28 mouse cellular contexts compared by ENCODE assay signal in genomic region chr11:69106299-69106698, GRCm38 (mm10). TPM values are rescaled to one million over a fixed set of nuclear protein-coding genes. Genes with fewer than 3 reads are reported as not detected.
A peak's percentile ranks its signal among the peaks of the same experiment; 100 is the strongest.
DNase-seq lines count a peak whose midpoint lies in the region; ATAC-seq and TF ChIP-seq lines count a peak whose summit lies in the region.
"Had no signal": no experiment of that assay in that cellular context is flagged by ENCODE, and none has a peak within 500 bp of the region (broad histone marks: within the 10 kb centered on the region; RNA-seq: fewer than 3 reads in every experiment).

No protein-coding gene starts in this region.

- TF ChIP-seq POLR2A in heart, adult 2 months (IDR thresholded peaks at IDR 0.05; ENCODE audit: insufficient read depth, low read depth, low read length) = no peak

- no peak overlapping the region for H3K9ac ChIP-seq in heart, adult 2 months (ENCODE audit: low read depth, low read length)
- H3K9ac ChIP-seq in heart, embryonic 11.5 days (ENCODE audit: low read depth, low read length) = no peak overlapping the region
- H3K9ac ChIP-seq in liver, postnatal 0 days (replicated peaks) = no peak overlapping the region
- no peak overlapping the region for H3K9ac ChIP-seq in liver, embryonic 11.5 days (ENCODE audit: low read depth, low read length)
- H3K9ac ChIP-seq: embryonic facial prominence, embryonic 12.5 days; hindbrain, embryonic 15.5 days; limb, embryonic 12.5 days had no signal

- no peaks in the 10 kb centered on the region for H3K9me3 ChIP-seq in heart, embryonic 11.5 days (replicated peaks; ENCODE audit: control insufficient read depth, low read length)
- no peaks in the 10 kb centered on the region for H3K9me3 ChIP-seq in liver, postnatal 0 days (ENCODE audit: low read length)
- no peaks in the 10 kb centered on the region for H3K9me3 ChIP-seq in liver, embryonic 11.5 days (ENCODE audit: control insufficient read depth, low read length)
- H3K9me3 ChIP-seq: embryonic facial prominence, embryonic 12.5 days; hindbrain, embryonic 15.5 days; limb, embryonic 12.5 days had no signal

- H3K27me3 ChIP-seq in heart, adult 2 months (ENCODE audit: control insufficient read depth, insufficient read depth, low read length) = no peaks in the 10 kb centered on the region
- no peaks in the 10 kb centered on the region for H3K27me3 ChIP-seq in heart, embryonic 11.5 days (ENCODE audit: control insufficient read depth, insufficient read depth, low read length)
- H3K27me3 ChIP-seq in liver, postnatal 0 days (ENCODE audit: insufficient read depth, low read length) = no peaks in the 10 kb centered on the region
- no peaks in the 10 kb centered on the region for H3K27me3 ChIP-seq in liver, embryonic 11.5 days (replicated peaks; ENCODE audit: control insufficient read depth, insufficient read depth, low read length)
- H3K27me3 ChIP-seq: embryonic facial prominence, embryonic 12.5 days; hindbrain, embryonic 15.5 days; limb, embryonic 12.5 days had no signal

- no peak for TF ChIP-seq CTCF in heart, adult 2 months (IDR thresholded peaks at IDR 0.05)
- TF ChIP-seq CTCF in liver, postnatal 0 days (IDR thresholded peaks at IDR 0.05; ENCODE audit: low read depth) = no peak

- H3K27ac ChIP-seq in heart, adult 2 months = no peak overlapping the region
- H3K27ac ChIP-seq in heart, embryonic 11.5 days (ENCODE audit: low read depth, low read length) = no peak overlapping the region
- no peak overlapping the region for H3K27ac ChIP-seq in liver, postnatal 0 days (ENCODE audit: low read depth)
- no peak overlapping the region for H3K27ac ChIP-seq in liver, embryonic 11.5 days (ENCODE audit: low read depth, low read length)
- H3K27ac ChIP-seq: embryonic facial prominence, embryonic 12.5 days; hindbrain, embryonic 15.5 days; layer of hippocampus, adult 2 months; left cerebral cortex, adult 2 months; limb, embryonic 12.5 days; stomach, postnatal 0 days had no signal

- H3K4me1 ChIP-seq in heart, adult 2 months (ENCODE audit: control insufficient read depth, insufficient read depth, low read length) = no peaks in the 10 kb centered on the region; the same call in 1 of the 2 replicates
- 0 out of 2 replicates have a peak, but pooled peaks cover under 1% of the 10 kb centered on the region for H3K4me1 ChIP-seq in heart, embryonic 11.5 days (ENCODE audit: control insufficient read depth, insufficient read depth, low read length)
- H3K4me1 ChIP-seq in liver, postnatal 0 days (ENCODE audit: insufficient read depth) = peaks cover 6% of the 10 kb centered on the region; the same call in 1 of the 2 replicates
- peaks cover 8% of the 10 kb centered on the region for H3K4me1 ChIP-seq in liver, embryonic 11.5 days (replicated peaks; ENCODE audit: control insufficient read depth, insufficient read depth, low read length)
- H3K4me1 ChIP-seq: embryonic facial prominence, embryonic 12.5 days; limb, embryonic 12.5 days had no signal

- WGBS in heart, adult 2 months = 88% methylated on average over 11 of the region's 11 CpGs
- WGBS in heart, embryonic 11.5 days (ENCODE audit: insufficient replicate concordance) = 87% methylated on average over 11 of the region's 11 CpGs
- 87% methylated on average over 11 of the region's 11 CpGs for WGBS in liver, postnatal 0 days (ENCODE audit: insufficient replicate concordance)
- 93% methylated on average over 11 of the region's 11 CpGs for WGBS in liver, embryonic 11.5 days

- intact Hi-C loops in heart, adult 2 months (cut with DNase I) = loop anchor here (10.0 kb wide), 1 partner anchor 299 kb away; no protein-coding TSS in a partner anchor

- no peak for TF ChIP-seq EP300 in heart, adult 2 months (IDR thresholded peaks at IDR 0.05; ENCODE audit: insufficient read depth, low read depth, low read length)
- no peak for TF ChIP-seq EP300 in liver, postnatal 0 days (IDR thresholded peaks at IDR 0.05; ENCODE audit: low read depth)

- DNase-seq in cerebellum, adult 8-10 months = peak; percentile 23
- no peak for DNase-seq in cerebellum, postnatal 36 days
- DNase-seq in heart, adult 2 months = peak; percentile 7 to 22
- DNase-seq in liver, postnatal 0 days = peak; percentile 15
- DNase-seq in liver, embryonic 11.5 days (ENCODE audit: low spot score) = no peak
- DNase-seq: adrenal gland, adult 2 months; cerebellum, adult 18-20 months; embryo, embryonic 11 days; kidney, adult 2 months; kidney, postnatal 36 days; lung, postnatal 36 days; thymus, postnatal 4 days had no signal

- H3K79me2 ChIP-seq in heart, adult 2 months (replicated peaks; ENCODE audit: control insufficient read depth, insufficient read depth, low read length) = no peaks in the 10 kb centered on the region

- H3K36me3 ChIP-seq in heart, adult 2 months (ENCODE audit: control insufficient read depth, insufficient read depth, low read length) = no peaks in the 10 kb centered on the region; the same call in 1 of the 2 replicates
- peaks cover 42% of the 10 kb centered on the region for H3K36me3 ChIP-seq in heart, embryonic 11.5 days (ENCODE audit: control insufficient read depth, insufficient read depth, low read length)
- peaks cover 84% of the 10 kb centered on the region for H3K36me3 ChIP-seq in liver, postnatal 0 days (replicated peaks; ENCODE audit: insufficient read depth, low read length)
- peaks cover 33% of the 10 kb centered on the region for H3K36me3 ChIP-seq in liver, embryonic 11.5 days (ENCODE audit: control insufficient read depth, insufficient read depth, low read length)

- no peak for ATAC-seq in heart, embryonic 11.5 days (replicated peaks; ENCODE audit: insufficient number of reproducible peaks, low FRiP score, low TSS enrichment)
- ATAC-seq in liver, postnatal 0 days = no peak
- ATAC-seq in liver, embryonic 11.5 days (replicated peaks; ENCODE audit: low FRiP score) = no peak
- ATAC-seq: forebrain, embryonic 14.5 days; midbrain, embryonic 16.5 days had no signal

- H3K4me3 ChIP-seq in heart, adult 2 months = no peak overlapping the region
- no peak overlapping the region for H3K4me3 ChIP-seq in heart, embryonic 11.5 days (ENCODE audit: low read depth, low read length)
- no peak overlapping the region for H3K4me3 ChIP-seq in liver, postnatal 0 days (ENCODE audit: low read depth, low read length)
- no peak overlapping the region for H3K4me3 ChIP-seq in liver, embryonic 11.5 days (ENCODE audit: low read depth, low read length)
- H3K4me3 ChIP-seq: embryonic facial prominence, embryonic 12.5 days; hindbrain, embryonic 15.5 days; layer of hippocampus, adult 2 months; left cerebral cortex, adult 2 months; limb, embryonic 12.5 days had no signal

- no peak overlapping the region for H3K4me2 ChIP-seq in heart, embryonic 11.5 days
- H3K4me2 ChIP-seq in liver, postnatal 0 days (ENCODE audit: low read depth, low read length) = no peak overlapping the region
- H3K4me2 ChIP-seq in liver, embryonic 11.5 days = no peak overlapping the region
- H3K4me2 ChIP-seq: embryonic facial prominence, embryonic 12.5 days; hindbrain, embryonic 15.5 days; limb, embryonic 12.5 days; midbrain, embryonic 11.5 days had no signal

RNA-seq across cellular contexts. Expression of gene Per1, which starts 11.3 kb away (rescaled TPM):
- 10 to 100 TPM; 44.4 to 79.8 TPM for total RNA-seq in heart, adult 2 months (2021)
- polyA plus RNA-seq in heart, adult 2 months (2012; rRNA removed) = 18.0 and 36.4 TPM in 2 replicates
- 6.2 and 6.3 TPM in 2 replicates for polyA plus RNA-seq in heart, embryonic 11.5 days (2014; fragmentation: Nextera tagmentation; extraction: Ambion mirVana)
- 3.0 and 8.2 TPM in 2 replicates for polyA plus RNA-seq in liver, postnatal 0 days (2015; fragmentation: Nextera tagmentation; extraction: Ambion mirVana)
- polyA plus RNA-seq in liver, embryonic 11.5 days (2014; fragmentation: Nextera tagmentation; extraction: Ambion mirVana) = 6.2 and 6.6 TPM in 2 replicates

RNA-seq across cellular contexts. Expression of gene Hes7, which starts 13.9 kb away (rescaled TPM):
- under 1 TPM in 1 of 2 experiments, not detected in 1; 0.11 TPM for total RNA-seq in heart, adult 2 months (2021)
- polyA plus RNA-seq in heart, adult 2 months (2012; rRNA removed) = 0.10 TPM in 1 of 2 replicates, not detected in the other
- 0.35 and 0.64 TPM in 2 replicates for polyA plus RNA-seq in heart, embryonic 11.5 days (2014; fragmentation: Nextera tagmentation; extraction: Ambion mirVana)
- 0.07 and 0.15 TPM in 2 replicates for polyA plus RNA-seq in liver, postnatal 0 days (2015; fragmentation: Nextera tagmentation; extraction: Ambion mirVana)
- 0.55 and 0.59 TPM in 2 replicates for polyA plus RNA-seq in liver, embryonic 11.5 days (2014; fragmentation: Nextera tagmentation; extraction: Ambion mirVana)
- total RNA-seq: adrenal gland, adult 2 months; liver, adult 2 months; megakaryocyte, adult 5-6 weeks had no signal

RNA-seq across cellular contexts. Expression of gene 9130213A22Rik, which starts 16.1 kb away (rescaled TPM):
- under 1 TPM; 0.21 to 0.23 TPM for total RNA-seq in heart, adult 2 months (2021)
- polyA plus RNA-seq in heart, adult 2 months (2012; rRNA removed) = 0.82 and 1.00 TPM in 2 replicates
- 0.32 and 0.49 TPM in 2 replicates for polyA plus RNA-seq in heart, embryonic 11.5 days (2014; fragmentation: Nextera tagmentation; extraction: Ambion mirVana)
- polyA plus RNA-seq in liver, postnatal 0 days (2015; fragmentation: Nextera tagmentation; extraction: Ambion mirVana) = 0.06 and 0.07 TPM in 2 replicates
- 0.10 and 0.22 TPM in 2 replicates for polyA plus RNA-seq in liver, embryonic 11.5 days (2014; fragmentation: Nextera tagmentation; extraction: Ambion mirVana)
- total RNA-seq: liver, adult 2 months; megakaryocyte, adult 5-6 weeks had no signal
- polyA plus RNA-seq: liver, embryonic 16.5 days; neural tube, embryonic 11.5 days had no signal

RNA-seq across cellular contexts. Expression of gene Vamp2, which starts 18.0 kb away (rescaled TPM):
- total RNA-seq in heart, adult 2 months (2021) = 10 to 100 TPM; 63.4 to 70.8 TPM
- polyA plus RNA-seq in heart, adult 2 months (2012; rRNA removed) = 83.0 and 90.0 TPM in 2 replicates
- polyA plus RNA-seq in heart, embryonic 11.5 days (2014; fragmentation: Nextera tagmentation; extraction: Ambion mirVana) = 89.7 and 94.7 TPM in 2 replicates
- polyA plus RNA-seq in liver, postnatal 0 days (2015; fragmentation: Nextera tagmentation; extraction: Ambion mirVana) = 13.6 and 14.2 TPM in 2 replicates
- 47.2 and 56.0 TPM in 2 replicates for polyA plus RNA-seq in liver, embryonic 11.5 days (2014; fragmentation: Nextera tagmentation; extraction: Ambion mirVana)

RNA-seq across cellular contexts. Expression of gene Aloxe3, which starts 19.4 kb away (rescaled TPM):
- under 1 TPM; 0.05 to 0.07 TPM for total RNA-seq in heart, adult 2 months (2021)
- 0.16 TPM in 1 of 2 replicates, not detected in the other for polyA plus RNA-seq in heart, adult 2 months (2012; rRNA removed)
- polyA plus RNA-seq in heart, embryonic 11.5 days (2014; fragmentation: Nextera tagmentation; extraction: Ambion mirVana) = 0.37 and 0.39 TPM in 2 replicates
- 0.14 and 0.18 TPM in 2 replicates for polyA plus RNA-seq in liver, postnatal 0 days (2015; fragmentation: Nextera tagmentation; extraction: Ambion mirVana)
- 0.48 TPM in 1 of 2 replicates, not detected in the other for polyA plus RNA-seq in liver, embryonic 11.5 days (2014; fragmentation: Nextera tagmentation; extraction: Ambion mirVana)
- total RNA-seq: heart, postnatal 14 days; liver, adult 2 months; neutrophil, adult 5-6 weeks had no signal

Comparison
In these comparisons a context has a peak if more than half of its experiments do, and no peak if none do; other contexts are left out.
1. DNase-seq: peak in cerebellum, adult 8-10 months (single experiment), heart, adult 2 months (2 of 2) and liver, postnatal 0 days (single experiment); none in cerebellum, postnatal 36 days (0 of 2) and liver, embryonic 11.5 days (single experiment).